Mouse (Mus musculus): ENCODE results near the gene Fzr1. TPM values are rescaled to one million over a fixed set of nuclear protein-coding genes. Genes with fewer than 3 reads are reported as not detected.
A peak's percentile ranks its signal among the peaks of the same experiment; 100 is the strongest.

Fzr1 gene
- total RNA-seq, 2 experiments from 2014 or later = 61.5 to 68.9 TPM

DNA sequence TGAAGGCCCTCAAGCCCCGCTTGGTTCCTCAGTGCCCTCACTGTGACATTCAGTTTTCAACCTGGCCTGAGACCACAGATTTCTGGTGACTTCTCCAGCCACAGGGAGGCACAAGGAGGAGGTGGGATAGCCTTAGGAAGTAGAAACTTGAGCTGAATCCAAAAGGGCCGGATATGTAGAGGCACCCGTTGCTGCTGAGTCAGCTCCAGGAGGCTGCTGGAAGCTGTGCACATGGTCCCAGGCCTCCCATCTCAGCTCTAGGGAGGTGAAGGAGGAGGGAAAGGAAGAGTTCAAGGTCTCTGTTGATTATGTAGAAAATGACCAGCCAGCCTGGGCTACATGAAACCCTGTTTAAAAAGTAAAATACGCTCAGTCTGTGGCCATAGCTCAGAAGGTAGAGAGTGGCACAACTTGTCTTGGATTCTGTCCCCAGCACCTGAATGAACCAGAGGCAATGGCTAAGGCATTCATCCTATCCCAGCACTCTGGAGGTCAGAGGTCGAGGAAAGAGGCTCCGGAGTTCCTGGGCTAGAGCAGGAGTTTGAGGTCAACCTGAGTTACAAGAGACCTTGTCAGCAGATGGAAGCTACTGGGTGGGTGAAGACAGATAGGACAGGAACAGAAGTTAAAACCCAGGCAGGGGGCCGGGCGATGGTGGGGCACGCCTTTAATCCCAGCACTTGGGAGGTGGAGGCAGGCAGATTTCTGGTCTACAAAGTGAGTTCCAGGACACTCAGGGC is 23.4 kb downstream of the Fzr1 start:
- DNase-seq = no peak

DNA sequence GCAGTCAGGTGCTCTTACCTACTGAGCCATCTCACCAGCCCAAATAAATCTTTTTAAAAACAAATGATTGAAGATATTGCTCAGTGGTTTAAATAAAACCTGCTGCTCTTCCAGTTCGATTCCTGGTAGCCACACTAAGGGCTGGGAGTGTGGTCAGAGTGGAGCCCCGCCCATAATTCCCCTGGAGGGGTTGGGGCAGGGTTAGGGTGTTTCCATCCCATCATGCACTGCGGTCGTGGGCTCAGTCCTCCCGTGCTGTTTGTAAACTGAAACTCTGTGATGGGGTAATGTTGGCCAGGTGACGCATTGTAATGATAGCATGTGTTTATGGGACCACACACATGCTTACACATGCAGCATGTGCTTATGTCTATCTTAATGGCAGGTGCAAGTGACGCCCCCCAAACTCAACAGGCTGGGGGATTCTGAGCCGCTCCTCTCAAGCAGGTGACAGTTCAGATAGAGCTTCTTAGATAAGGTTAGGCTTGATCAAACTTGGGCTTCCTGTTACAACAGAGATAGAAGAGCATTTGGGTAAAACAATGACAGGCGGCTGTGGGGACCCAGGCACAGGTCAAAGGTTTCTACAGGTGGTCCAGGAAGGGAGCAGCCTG is 26.5 kb downstream of the Fzr1 start:
- DNase-seq = no peak

GRCm38 (mm10) chr10:81350351-81351063 is 27.8 kb downstream of the Fzr1 start, which contains the start of gene Hmg20b:
Gene Hmg20b, minus strand, starts transcription at chr10:81350480.
- DNase-seq = peak; percentile 99 to 100

DNA sequence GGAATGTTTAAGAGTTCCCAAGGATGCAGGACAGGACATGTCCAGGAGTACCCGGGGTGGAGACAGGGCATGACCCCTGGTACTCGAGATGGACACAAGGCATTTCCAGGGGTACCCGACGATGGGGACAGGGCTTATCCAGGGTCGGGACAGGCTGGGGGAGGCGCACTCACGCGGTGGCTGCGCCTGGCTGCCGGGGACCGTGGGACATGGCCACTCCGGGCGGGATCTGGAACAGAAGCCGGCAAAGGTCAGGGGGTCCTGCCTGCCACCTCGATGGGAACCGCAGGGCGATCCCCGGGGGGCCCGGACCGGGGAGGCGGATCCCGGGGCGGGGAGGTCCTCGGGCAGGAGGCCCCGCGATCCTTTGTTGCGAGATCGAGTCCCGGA is 28.4 kb downstream of the Fzr1 start:
- no peak for DNase-seq

DNA sequence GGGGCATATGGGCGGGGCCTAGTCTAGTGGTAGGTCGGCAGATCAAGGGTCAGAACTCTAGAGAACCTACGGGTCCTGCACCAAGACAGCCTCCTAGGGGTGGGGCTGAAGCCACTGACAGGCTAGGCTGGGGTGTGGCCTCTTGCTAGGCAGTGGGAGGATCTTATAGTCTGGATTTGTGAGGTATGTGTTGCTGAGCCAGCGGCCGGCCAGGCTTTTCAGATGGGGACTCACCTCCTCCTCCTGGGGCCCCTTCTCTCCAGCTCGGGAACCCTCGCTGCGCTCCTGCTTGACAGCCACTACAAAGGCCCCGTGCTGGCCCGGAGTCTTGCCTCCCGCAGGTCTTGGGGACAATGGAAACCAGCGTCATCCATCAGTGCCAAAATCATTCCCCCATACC is 29.2 kb downstream of the Fzr1 start:
- no peak for DNase-seq

DNA sequence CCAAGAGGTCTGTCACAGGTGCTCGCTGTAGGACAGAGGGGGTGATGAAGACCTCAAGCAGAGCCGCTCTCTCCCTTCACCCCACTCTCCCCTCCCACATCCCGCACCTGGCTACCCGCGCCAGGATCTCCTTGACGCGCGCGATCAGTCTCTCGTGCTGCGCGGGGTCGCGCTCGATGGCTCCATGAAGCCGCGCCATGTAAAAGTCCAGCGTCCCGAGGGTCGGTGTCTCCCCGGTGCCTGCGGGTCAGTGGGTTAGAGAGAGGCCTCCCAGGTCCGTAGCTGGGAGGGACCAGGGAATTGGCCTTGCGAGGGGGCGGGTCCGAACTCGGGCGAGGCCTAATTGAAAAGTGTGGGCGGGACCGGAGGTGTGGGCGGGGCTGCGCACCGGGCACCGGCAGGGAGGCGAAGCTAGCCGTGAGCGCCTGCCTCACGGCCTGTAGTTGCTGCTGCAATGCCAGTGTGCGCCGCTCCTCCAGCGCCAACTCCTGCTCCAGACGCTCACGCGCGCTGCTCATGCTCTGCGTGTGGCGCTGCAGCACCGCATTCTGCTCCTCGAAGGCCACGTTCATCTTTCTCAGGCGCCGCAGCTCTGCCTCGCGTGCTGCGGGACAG is 31.8 kb downstream of the Fzr1 start:
- no peak for DNase-seq

GRCm38 (mm10) chr10:81345162-81345534 is 33.2 kb downstream of the Fzr1 start:
- no peak for DNase-seq

GRCm38 (mm10) chr10:81344421-81345161 is 33.7 kb downstream of the Fzr1 start:
- DNase-seq = no peak

- DNase-seq = no peak
Observed at GRCm38 (mm10) chr10:81342686-81343505, 35.4 kb downstream of the Fzr1 start, which contains the start of gene Gipc3. Gene Gipc3, minus strand, starts transcription at chr10:81343266.

- no peak for DNase-seq
Observed at GRCm38 (mm10) chr10:81341333-81341949, 36.9 kb downstream of the Fzr1 start.

GRCm38 (mm10) chr10:81340551-81341332 is 37.6 kb downstream of the Fzr1 start:
- no peak for DNase-seq

GRCm38 (mm10) chr10:81336558-81336957 is 41.8 kb downstream of the Fzr1 start:
- no peak for DNase-seq

- no peak for DNase-seq
Observed at GRCm38 (mm10) chr10:81335393-81336340, 42.6 kb downstream of the Fzr1 start.

DNA sequence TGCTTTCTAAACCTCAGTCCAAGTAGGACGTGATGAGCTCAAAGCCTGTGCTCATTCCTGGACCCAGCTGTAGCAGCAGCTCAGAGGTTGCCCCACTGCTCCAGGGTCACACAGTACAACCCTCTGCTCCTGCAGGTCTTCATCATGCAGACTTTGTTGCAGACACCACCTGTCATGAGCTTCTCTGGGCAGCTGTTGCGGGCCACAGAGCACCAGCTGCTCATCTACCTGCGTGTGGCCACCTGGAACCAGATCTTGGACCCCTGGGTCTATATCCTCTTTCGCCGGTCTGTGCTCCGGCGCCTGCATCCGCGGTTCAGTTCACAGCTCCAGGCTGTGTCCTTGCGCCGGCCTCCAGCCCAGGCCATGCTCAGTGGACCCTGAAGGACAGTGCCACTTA is 44.0 kb downstream of the Fzr1 start:
- DNase-seq = no peak

- no peak for DNase-seq
Observed at GRCm38 (mm10) chr10:81332277-81332676, 46.0 kb downstream of the Fzr1 start.

- DNase-seq = no peak
Observed at GRCm38 (mm10) chr10:81330007-81330406, 48.3 kb downstream of the Fzr1 start.

- DNase-seq = no peak
Observed at GRCm38 (mm10) chr10:81329194-81329975, 48.9 kb downstream of the Fzr1 start.

GRCm38 (mm10) chr10:81328386-81328785 is 49.9 kb downstream of the Fzr1 start, which contains the start of gene Tbxa2r:
Gene Tbxa2r, plus strand, starts transcription at chr10:81328731.
- DNase-seq = no peak

Measured in layer of hippocampus, postnatal 36 days (tissue).